Mouse (Mus musculus) hindbrain, embryonic 12.5 days (tissue): ENCODE measurements at regions not wholly inside any gene's neighbourhood (a gene's known extent, or its start where the extent isn't known, plus 50 kb on each side); places are given as distances from the start of the nearest gene placed in this dataset.

ENCODE experiments used
- ATAC-seq: fragments of 200-750 bp; cut with Nextera tagmentation; 2 replicates; pipeline ENCODE4 v1.8.0; 2017; ENCODE audit warnings: moderate TSS enrichment; ENCODE audit not compliant: low FRiP score
- H3K27ac ChIP-seq: fragments of 300-500 bp; sonication (generic); 2 replicates; pipeline ENCODE4 v1.5.1; 2016; ENCODE audit warnings: mild to moderate bottlenecking
- H3K27me3 ChIP-seq: fragments of 300-500 bp; sonication (generic); 2 replicates; pipeline ENCODE4 v1.6.1; 2016; ENCODE audit warnings: mild to moderate bottlenecking
- H3K36me3 ChIP-seq: fragments of 300-500 bp; sonication (generic); 2 replicates; pipeline ENCODE4 v1.6.1; 2016; ENCODE audit warnings: mild to moderate bottlenecking
- H3K4me1 ChIP-seq: fragments of 300-500 bp; sonication (generic); 2 replicates; pipeline ENCODE4 v1.6.1; 2016
- H3K4me2 ChIP-seq: fragments of 300-500 bp; sonication (generic); replicated peaks from 2 replicates; pipeline ENCODE4 v1.6.1; 2016; ENCODE audit warnings: mild to moderate bottlenecking
- H3K4me3 ChIP-seq: fragments of 300-500 bp; sonication (generic); 2 replicates; pipeline ENCODE4 v1.5.1; 2016; ENCODE audit warnings: mild to moderate bottlenecking
- H3K9ac ChIP-seq: fragments of 300-500 bp; sonication (generic); 2 replicates; pipeline ENCODE4 v1.6.1; 2016; ENCODE audit warnings: mild to moderate bottlenecking, moderate library complexity
- H3K9me3 ChIP-seq: fragments of 300-500 bp; sonication (generic); replicated peaks from 2 replicates; pipeline ENCODE4 v1.6.1; 2016; ENCODE audit warnings: mild to moderate bottlenecking
- WGBS: fragments of 180-500 bp; shearing (Covaris S2); methylation state at CpG from one replicate; pipeline ENCODE4 v1.1.7; 2016; 5-methylcytosine and 5-hydroxymethylcytosine counted together

- 68% methylated on average over 4 of the region's 4 CpGs for WGBS
- ATAC-seq: no peak
Measured at GRCm38 (mm10) chr14:109266521-109266920, 352.6 kb upstream of the Slitrk1 start.

GRCm38 (mm10) chr14:109261990-109262389 is 348.0 kb upstream of the Slitrk1 start:
- H3K4me2 ChIP-seq: no peak overlapping the region
- no peak overlapping the region for H3K27ac ChIP-seq
- WGBS: 86% methylated on average over 1 of the region's 1 CpGs
- H3K9me3 ChIP-seq: no peaks in the 10 kb centered on the region
- no peak for ATAC-seq
- H3K4me1 ChIP-seq: no peaks in the 10 kb centered on the region
- H3K9ac ChIP-seq: no peak overlapping the region
- no peak overlapping the region for H3K4me3 ChIP-seq
- no peaks in the 10 kb centered on the region for H3K36me3 ChIP-seq
- no peaks in the 10 kb centered on the region for H3K27me3 ChIP-seq

More at GRCm38 (mm10) chr14:109266521-109266920, 352.6 kb upstream of the Slitrk1 start:
- no peak overlapping the region for H3K4me2 ChIP-seq
- H3K9ac ChIP-seq: no peak overlapping the region
- H3K9me3 ChIP-seq: no peaks in the 10 kb centered on the region
- H3K27me3 ChIP-seq: no peaks in the 10 kb centered on the region
- H3K36me3 ChIP-seq: no peaks in the 10 kb centered on the region
- no peak overlapping the region for H3K27ac ChIP-seq
- H3K4me3 ChIP-seq: no peak overlapping the region
- H3K4me1 ChIP-seq: no peaks in the 10 kb centered on the region

GRCm38 (mm10) chr14:109214848-109215247 is 300.9 kb upstream of the Slitrk1 start:
- Histone ChIP-seq H3K27ac (no peak overlapping the region), H3K27me3 (no peaks in the 10 kb centered on the region), H3K4me2 (no peak overlapping the region), H3K4me3 (no peak overlapping the region), H3K9ac (no peak overlapping the region), H3K9me3 (no peaks in the 10 kb centered on the region), H3K36me3 (no peaks in the 10 kb centered on the region), H3K4me1 (no peaks in the 10 kb centered on the region)
- 92% methylated on average over 8 of the region's 8 CpGs for WGBS
- ATAC-seq: no peak; the same call in 1 of the 2 replicates

- no peak overlapping the region for H3K27ac ChIP-seq
- peak; percentile 71 for ATAC-seq
- no peaks in the 10 kb centered on the region for H3K4me1 ChIP-seq
- no peaks in the 10 kb centered on the region for H3K9me3 ChIP-seq
- WGBS: 60% methylated on average over 2 of the region's 2 CpGs
- H3K9ac ChIP-seq: no peak overlapping the region
- no peaks in the 10 kb centered on the region for H3K27me3 ChIP-seq
- H3K4me3 ChIP-seq: no peak overlapping the region
- H3K36me3 ChIP-seq: no peaks in the 10 kb centered on the region
- no peak overlapping the region for H3K4me2 ChIP-seq
Measured at GRCm38 (mm10) chr14:109180029-109180585, 266.1 kb upstream of the Slitrk1 start.

GRCm38 (mm10) chr14:109176602-109177179 is 262.7 kb upstream of the Slitrk1 start:
- H3K9me3 ChIP-seq: no peaks in the 10 kb centered on the region
- no peak for ATAC-seq

GRCm38 (mm10) chr14:109175819-109176218 is 261.9 kb upstream of the Slitrk1 start:
- ATAC-seq: no peak
- Histone ChIP-seq H3K4me1 (no peaks in the 10 kb centered on the region), H3K9ac (no peak overlapping the region), H3K4me3 (no peak overlapping the region), H3K27ac (no peak overlapping the region), H3K36me3 (no peaks in the 10 kb centered on the region), H3K4me2 (no peak overlapping the region), H3K27me3 (no peaks in the 10 kb centered on the region), H3K9me3 (no peaks in the 10 kb centered on the region)
- 95% methylated on average over 3 of the region's 3 CpGs for WGBS

More at GRCm38 (mm10) chr14:109176602-109177179, 262.7 kb upstream of the Slitrk1 start:
- H3K4me1 ChIP-seq: no peaks in the 10 kb centered on the region
- no peaks in the 10 kb centered on the region for H3K36me3 ChIP-seq
- no peaks in the 10 kb centered on the region for H3K27me3 ChIP-seq
- no peak overlapping the region for H3K4me3 ChIP-seq
- H3K27ac ChIP-seq: no peak overlapping the region
- H3K4me2 ChIP-seq: no peak overlapping the region
- WGBS: 74% methylated on average over 2 of the region's 2 CpGs
- H3K9ac ChIP-seq: no peak overlapping the region
